Mouse (Mus musculus) ES-E14 (cell line): ENCODE measurements around the gene Prrg4.

Source experiments
- CHD2 ChIP-seq: IDR thresholded peaks from 2 replicates; pipeline ENCODE4 v1.6.1; 2014; ENCODE audit warnings: mild to moderate bottlenecking, low read depth, low read length, inconsistent platforms
- HCFC1 ChIP-seq: IDR thresholded peaks from 2 replicates; pipeline ENCODE4 v1.6.1; 2012; ENCODE audit warnings: low read length, inconsistent platforms, borderline replicate concordance; ENCODE audit not compliant: insufficient read depth
- ZNF384 ChIP-seq: IDR thresholded peaks from 2 replicates; pipeline ENCODE4 v1.6.1; 2012; ENCODE audit warnings: low read depth, low read length, inconsistent platforms

- TF ChIP-seq CHD2 (no peak), ZNF384 (no peak), HCFC1 (no peak)
Measured at GRCm38 (mm10) chr2:104887882-104888566, 38.3 kb upstream of the Prrg4 start.
